Mouse (Mus musculus): Measurements from ENCODE around the gene Ctso. TPM values are rescaled to one million over a fixed set of nuclear protein-coding genes. Genes with fewer than 3 reads are reported as not detected.

The Ctso gene
- total RNA-seq (2021): 1 to 10 TPM; 8.7 to 9.5 TPM

GRCm38 (mm10) chr3:81932141-81933101 is at the start of gene Ctso:
Gene Ctso, plus strand, starts transcription at chr3:81932601.
- peak; percentile 90 to 92 for DNase-seq
- intact Hi-C loops (cut with DNase I): loop anchor here (5.0 to 10.0 kb wide), 3 partner anchors 100 to 1122 kb away; partner anchors contain the start of gene Plrg1

- DNase-seq: no peak
- intact Hi-C loops (cut with DNase I): no loop called here
Measured at GRCm38 (mm10) chr3:81883916-81884315, 48.5 kb upstream of the Ctso start.

GRCm38 (mm10) chr3:81885566-81885965 is 46.8 kb upstream of the Ctso start:
- DNase-seq: no peak
- intact Hi-C loops (cut with DNase I): no loop called here

GRCm38 (mm10) chr3:81889137-81889536 is 43.3 kb upstream of the Ctso start:
- intact Hi-C loops (cut with DNase I): no loop called here
- DNase-seq: no peak

- intact Hi-C loops (cut with DNase I): no loop called here
- DNase-seq: no peak
Measured at GRCm38 (mm10) chr3:81910286-81911036, 21.9 kb upstream of the Ctso start.

GRCm38 (mm10) chr3:81916030-81916686 is 16.2 kb upstream of the Ctso start:
- DNase-seq: peak in 1 of 2 experiments; percentile 52
- intact Hi-C loops (cut with DNase I): no loop called here

GRCm38 (mm10) chr3:81917354-81917935 is 15.0 kb upstream of the Ctso start:
- intact Hi-C loops (cut with DNase I): no loop called here
- no peak for DNase-seq

- intact Hi-C loops (cut with DNase I): no loop called here
- DNase-seq: no peak
Measured at GRCm38 (mm10) chr3:81918215-81918614, 14.2 kb upstream of the Ctso start.

GRCm38 (mm10) chr3:81919681-81920080 is 12.7 kb upstream of the Ctso start:
- intact Hi-C loops (cut with DNase I): loop anchor here (10.0 kb wide), 2 partner anchors 885 to 1835 kb away; partner anchors contain the start of gene Pdgfc
- no peak for DNase-seq

- no peak for DNase-seq
- intact Hi-C loops (cut with DNase I): loop anchor here (10.0 kb wide), 2 partner anchors 888 to 1838 kb away; partner anchors contain the start of gene Pdgfc
Measured at GRCm38 (mm10) chr3:81922910-81923309, 9.5 kb upstream of the Ctso start.

GRCm38 (mm10) chr3:81924931-81925330 is 7.5 kb upstream of the Ctso start:
- peak in 1 of 2 experiments; percentile 23 for DNase-seq

GRCm38 (mm10) chr3:81925856-81926255 is 6.5 kb upstream of the Ctso start:
- intact Hi-C loops (cut with DNase I): loop anchor here (2.0 to 10.0 kb wide), 3 partner anchors 891 to 1841 kb away; partner anchors contain the start of gene Pdgfc

More at GRCm38 (mm10) chr3:81924931-81925330, 7.5 kb upstream of the Ctso start:
- intact Hi-C loops (cut with DNase I): loop anchor here (2.0 to 10.0 kb wide), 3 partner anchors 890 to 1840 kb away; partner anchors contain the start of gene Pdgfc

GRCm38 (mm10) chr3:81926764-81927325 is 5.6 kb upstream of the Ctso start:
- intact Hi-C loops (cut with DNase I): loop anchor here (10.0 kb wide), 2 partner anchors 892 to 1842 kb away; partner anchors contain the start of gene Pdgfc
- no peak for DNase-seq

More at GRCm38 (mm10) chr3:81925856-81926255, 6.5 kb upstream of the Ctso start:
- DNase-seq: no peak

GRCm38 (mm10) chr3:81929073-81929472 is 3.3 kb upstream of the Ctso start:
- intact Hi-C loops (cut with DNase I): loop anchor here (10.0 kb wide), 2 partner anchors 894 to 1844 kb away; partner anchors contain the start of gene Pdgfc
- DNase-seq: no peak

- intact Hi-C loops (cut with DNase I): loop anchor here (5.0 to 10.0 kb wide), 3 partner anchors 101 to 1123 kb away; partner anchors contain the start of gene Plrg1
- DNase-seq: no peak
Measured at GRCm38 (mm10) chr3:81931695-81932094, 706 bp upstream of the Ctso start.

- intact Hi-C loops (cut with DNase I): loop anchor here (5.0 to 10.0 kb wide), 3 partner anchors 99 to 1121 kb away; partner anchors contain the start of gene Plrg1
- DNase-seq: no peak
Measured at GRCm38 (mm10) chr3:81933348-81933747, 947 bp downstream of the Ctso start.

GRCm38 (mm10) chr3:81938924-81939323 is 6.5 kb downstream of the Ctso start:
- intact Hi-C loops (cut with DNase I): loop anchor here (10.0 kb wide), 1 partner anchor 1116 kb away; the partner anchor contains the start of gene Plrg1
- no peak for DNase-seq

GRCm38 (mm10) chr3:81942341-81942740 is 9.9 kb downstream of the Ctso start:
- DNase-seq: no peak
- intact Hi-C loops (cut with DNase I): no loop called here

- intact Hi-C loops (cut with DNase I): no loop called here
- no peak for DNase-seq
Measured at GRCm38 (mm10) chr3:81943097-81943496, 10.7 kb downstream of the Ctso start.
